Mouse (Mus musculus): ENCODE measurements around the gene Olfr1513.
"Not testable (repeated sequence)": the region's sequence is repeated elsewhere in the genome, so short reads cannot be mapped to it uniquely, and the experiment has no call there.

The Olfr1513 gene

DNA sequence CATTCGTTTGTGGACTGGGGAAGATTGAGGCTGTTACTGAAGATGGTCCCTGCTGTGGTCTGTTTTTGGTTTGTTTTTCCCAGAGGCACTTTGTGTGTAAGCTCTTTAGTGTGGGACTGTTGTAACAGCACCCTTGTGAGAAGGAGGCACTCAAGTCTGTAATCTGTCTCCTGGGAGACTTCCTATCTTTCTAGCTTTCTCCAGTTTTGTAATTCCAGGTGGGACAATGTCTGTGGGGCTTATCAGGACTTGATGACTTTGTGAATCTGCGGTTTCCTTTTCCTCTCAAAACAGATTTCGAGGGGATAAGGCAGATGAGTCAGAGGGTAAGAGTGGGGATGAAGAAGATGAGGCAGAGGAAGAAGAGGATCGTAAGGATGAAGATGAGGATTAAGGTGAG, at the start of gene Olfr1513:
TSS of gene Olfr1513 (minus strand) at position 101 of the 400 bp plus-strand sequence.
- ATAC-seq (ENCODE audit: insufficient number of reproducible peaks, low FRiP score, low TSS enrichment) = no peak

DNA sequence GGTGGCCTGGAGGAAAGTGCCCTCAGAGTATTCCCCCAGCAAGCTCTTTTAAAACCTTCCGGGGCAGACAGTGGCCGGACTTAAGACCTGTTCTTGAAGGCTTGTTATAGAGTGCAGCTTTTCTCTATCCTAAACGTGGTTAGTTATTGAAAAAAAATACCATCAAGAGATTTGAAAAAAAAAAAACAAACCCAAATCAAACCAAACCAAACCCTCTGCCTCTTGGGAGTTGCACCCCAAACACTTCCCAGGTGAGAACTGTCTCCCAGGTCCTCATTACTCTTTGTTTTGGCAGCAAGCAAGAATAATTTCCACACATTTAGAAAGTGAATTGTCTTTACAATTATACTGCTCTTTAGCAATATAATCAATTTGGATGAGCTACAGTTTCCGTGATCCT, 41.1 kb upstream of the Olfr1513 start, which contains the start of gene Olfr1511:
TSS of gene Olfr1511 (minus strand) at position 101 of the 400 bp plus-strand sequence.
- no peak for ATAC-seq (ENCODE audit: insufficient number of reproducible peaks, low FRiP score, low TSS enrichment)

DNA sequence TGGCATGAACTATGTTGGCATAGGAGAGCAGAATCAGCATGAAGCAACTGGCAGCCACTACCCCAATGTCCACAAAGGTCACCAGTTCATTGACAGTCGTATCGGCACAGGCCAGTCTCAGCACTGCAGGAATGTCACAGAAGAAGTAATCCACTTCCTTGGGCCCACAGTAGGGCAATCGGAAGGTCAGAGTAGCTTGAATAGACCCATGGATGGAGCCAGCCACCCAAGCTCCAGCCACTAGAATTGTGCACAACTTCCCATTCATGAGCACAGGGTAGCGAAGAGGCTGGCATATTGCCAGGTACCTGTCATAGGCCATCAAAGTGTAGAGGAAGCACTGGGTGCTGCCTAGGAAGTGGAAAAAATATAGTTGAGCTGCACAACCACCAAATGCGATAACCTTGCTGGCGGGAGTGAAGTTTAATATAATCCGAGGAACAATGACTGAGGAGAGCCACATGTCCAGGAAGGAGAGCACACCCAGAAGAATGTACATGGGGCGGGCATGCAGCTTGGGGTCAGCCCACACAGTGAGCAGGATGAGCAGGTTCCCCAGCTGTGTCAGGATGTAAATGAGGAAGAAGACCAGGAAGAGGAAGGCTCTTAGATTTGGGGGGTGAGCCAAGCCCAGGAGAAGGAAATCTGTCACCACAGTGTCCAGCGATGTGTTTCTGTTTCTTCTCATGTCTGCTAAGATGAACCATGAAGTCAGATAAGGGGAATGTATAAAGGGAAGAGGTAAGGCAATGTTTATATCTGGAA, 34.1 kb upstream of the Olfr1513 start:
- not testable (repeated sequence) for ATAC-seq (ENCODE audit: insufficient number of reproducible peaks, low FRiP score, low TSS enrichment)

DNA sequence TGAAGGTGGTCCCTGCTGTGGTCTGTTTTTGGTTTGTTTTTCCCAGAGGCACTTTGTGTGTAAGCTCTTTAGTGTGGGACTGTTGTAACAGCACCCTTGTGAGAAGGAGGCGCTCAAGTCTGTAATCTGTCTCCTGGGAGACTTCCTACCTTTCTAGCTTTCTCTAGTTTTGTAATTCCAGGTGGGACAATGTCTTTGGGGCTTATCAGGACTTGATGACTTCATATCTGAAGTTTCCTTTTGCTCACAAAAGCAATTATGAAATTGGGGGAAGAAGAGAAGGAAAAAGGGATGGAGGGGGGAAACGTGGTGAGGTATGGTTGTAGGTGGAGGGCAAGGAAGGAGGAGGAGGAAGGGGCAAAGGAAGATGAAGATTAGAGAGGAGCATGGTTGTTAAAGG, 22.9 kb upstream of the Olfr1513 start, which contains the start of gene Olfr1512:
TSS of gene Olfr1512 (minus strand) at position 101 of the 400 bp plus-strand sequence.
- ATAC-seq (ENCODE audit: insufficient number of reproducible peaks, low FRiP score, low TSS enrichment) = no peak

DNA sequence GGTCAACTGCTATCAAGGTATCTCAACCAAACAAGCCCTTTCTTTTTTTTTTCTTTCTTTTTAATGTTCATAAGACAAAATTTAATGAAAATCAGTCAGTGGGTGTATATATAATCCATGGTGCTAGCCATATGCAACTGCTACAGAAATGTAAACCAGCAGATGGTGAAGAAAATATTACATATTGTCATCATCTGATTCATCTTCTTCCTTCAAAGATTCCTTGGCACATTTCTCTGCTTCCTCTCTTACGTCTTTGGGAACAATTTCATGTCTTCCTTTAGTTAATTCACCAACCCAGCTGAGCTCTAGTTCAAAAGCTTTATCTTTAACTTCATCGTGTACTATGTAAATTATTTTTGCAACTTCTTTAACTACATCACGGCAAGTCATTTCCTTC, 12.5 kb upstream of the Olfr1513 start:
- no peak for ATAC-seq (ENCODE audit: insufficient number of reproducible peaks, low FRiP score, low TSS enrichment)

DNA sequence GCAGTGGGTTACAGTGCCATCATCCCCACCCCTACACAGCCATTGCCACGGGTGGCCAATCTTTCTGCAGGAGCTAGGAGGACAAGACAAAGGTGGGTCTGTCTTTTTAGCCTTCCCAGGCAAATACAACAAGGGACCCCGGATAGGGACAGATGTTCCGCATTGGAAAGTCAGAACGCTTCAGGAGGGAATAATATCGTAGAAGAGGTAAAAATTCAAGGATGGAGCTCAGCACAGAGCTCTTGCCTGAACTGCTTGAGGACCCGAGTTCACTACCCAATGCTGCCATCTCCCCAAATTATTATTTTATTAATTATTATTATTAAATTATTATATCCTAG, 16.7 kb downstream of the Olfr1513 start:
- no peak for ATAC-seq (ENCODE audit: insufficient number of reproducible peaks, low FRiP score, low TSS enrichment)

DNA sequence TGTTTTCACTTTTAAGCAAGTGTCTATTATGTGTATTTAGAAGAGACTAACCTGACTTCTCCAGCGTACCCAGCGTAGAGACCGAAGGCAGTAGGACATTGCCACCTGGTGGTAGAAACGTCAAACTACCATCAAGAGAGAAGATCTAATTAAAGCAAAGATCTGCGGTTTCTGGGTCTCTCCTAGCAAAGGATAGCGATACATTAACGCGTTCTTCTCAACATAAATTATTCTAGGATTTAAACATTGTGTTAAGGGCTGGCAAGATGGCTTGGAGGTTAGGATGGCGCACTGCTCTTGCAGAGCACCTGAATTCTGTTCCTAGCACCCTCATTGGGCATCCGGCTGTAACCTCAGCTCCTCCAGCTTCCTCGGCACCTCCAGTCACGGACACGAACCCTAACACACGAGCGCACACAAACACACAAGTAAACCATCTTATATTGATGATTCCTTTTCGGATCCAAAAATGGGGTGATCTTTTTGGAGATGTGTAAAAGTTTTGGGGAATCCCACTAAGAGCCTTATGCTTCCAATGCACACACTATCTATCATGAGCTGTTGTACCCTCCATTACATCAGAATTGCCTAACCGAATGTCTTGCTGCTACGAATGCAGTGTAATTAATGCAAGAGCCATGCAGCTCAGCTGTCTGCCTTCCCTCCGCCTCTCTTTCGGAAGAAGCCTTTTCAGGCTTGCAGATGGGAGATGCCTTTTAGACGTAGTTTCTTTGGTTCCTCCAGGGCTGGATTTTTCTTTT, 17.3 kb downstream of the Olfr1513 start:
- ATAC-seq (ENCODE audit: insufficient number of reproducible peaks, low FRiP score, low TSS enrichment) = peak; percentile 81

DNA sequence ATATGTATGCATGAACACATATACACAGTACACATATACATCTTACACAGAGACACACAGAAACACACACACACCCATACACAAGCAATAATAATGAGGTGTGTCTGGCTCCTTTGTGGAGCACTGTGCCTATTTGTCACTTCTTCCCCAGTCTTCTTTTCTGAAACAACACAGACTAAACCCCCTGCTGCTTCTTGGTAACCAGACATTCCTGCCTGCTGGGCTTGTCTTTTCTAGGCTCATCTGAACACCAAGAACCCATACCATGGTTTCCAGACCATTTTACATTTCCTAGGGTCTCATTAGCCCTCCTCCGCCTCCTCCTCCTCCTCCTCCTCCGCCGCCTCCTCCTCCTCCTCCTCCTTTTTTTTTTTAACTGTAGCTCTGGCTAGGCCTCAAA, 24.0 kb downstream of the Olfr1513 start:
- ATAC-seq (ENCODE audit: insufficient number of reproducible peaks, low FRiP score, low TSS enrichment) = no peak

DNA sequence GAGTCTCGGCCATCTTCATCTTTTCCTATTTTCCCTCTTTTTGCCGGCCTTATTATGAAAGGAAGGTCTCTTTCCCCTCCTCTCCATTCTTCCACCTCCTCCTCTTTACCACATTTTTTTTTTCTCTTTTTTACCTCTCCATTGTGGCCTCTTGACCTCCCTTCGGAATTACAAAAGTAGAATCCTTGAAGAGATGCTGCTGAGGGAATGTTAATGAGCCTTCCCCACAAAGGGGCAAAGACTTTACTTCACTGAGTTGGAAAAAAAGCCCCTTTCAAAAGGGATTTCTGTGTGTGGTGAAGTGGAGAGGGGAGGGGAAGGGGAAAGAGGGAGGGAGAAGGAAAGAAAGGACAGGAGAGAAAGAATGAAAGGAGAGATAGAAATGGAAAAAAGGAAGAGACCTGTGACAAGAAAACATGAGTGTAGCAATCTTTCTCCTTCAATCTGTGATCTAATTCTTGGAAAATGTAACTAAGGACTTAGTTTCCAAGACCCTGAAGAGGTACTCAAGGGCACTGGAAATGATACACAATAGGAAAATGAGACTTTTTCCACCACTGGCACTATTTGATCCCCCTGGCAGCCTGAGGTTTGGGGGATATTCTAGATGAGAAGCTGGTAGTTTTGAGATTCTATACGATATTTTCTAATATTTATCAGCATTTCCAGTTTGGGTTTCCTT, 25.0 kb downstream of the Olfr1513 start:
- no peak for ATAC-seq (ENCODE audit: insufficient number of reproducible peaks, low FRiP score, low TSS enrichment)

DNA sequence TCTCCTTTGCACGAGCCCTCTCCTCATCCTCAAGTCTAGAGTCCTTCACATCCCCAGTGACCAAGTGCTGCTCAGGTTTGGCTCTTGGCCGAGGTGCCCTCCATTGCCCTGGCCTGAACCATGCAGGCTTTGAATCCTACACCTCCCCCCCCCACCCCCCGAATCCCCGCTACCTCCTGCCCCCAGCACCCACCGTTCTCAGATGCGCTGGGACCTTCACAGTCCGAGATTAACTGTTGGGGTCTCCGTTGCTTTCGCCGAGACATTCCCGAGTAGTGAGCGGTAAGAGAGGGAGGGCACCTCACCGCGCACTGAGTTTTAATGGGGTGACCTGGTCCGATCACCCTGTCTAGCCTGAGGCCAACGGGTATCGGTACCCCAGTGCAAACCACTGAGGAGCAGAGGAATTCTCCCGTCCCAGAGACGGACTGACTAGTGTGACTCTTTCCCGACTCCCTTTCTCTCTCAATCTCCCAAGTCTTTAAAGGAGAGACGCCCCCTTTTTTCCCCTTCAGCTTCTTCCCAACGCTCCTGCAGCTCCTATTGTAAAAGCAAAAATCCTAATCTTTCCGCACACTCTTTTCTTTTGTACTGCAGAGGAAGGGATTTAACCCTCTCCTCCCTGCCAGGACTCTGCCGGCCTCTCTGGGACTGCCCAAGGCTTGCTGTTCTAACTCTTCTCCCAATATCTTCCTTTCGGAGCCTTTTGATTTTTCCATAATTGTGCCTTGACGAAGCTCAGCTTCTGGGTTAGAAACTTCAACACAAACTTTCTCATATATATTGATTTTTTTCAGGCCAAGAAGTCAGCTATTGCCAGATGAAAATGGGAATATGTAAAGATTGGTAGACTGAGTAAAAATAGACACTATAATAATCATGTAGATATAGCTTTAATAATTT, 28.0 kb downstream of the Olfr1513 start, which contains the start of gene Sall2:
TSS of gene Sall2 (minus strand) at position 853 of the 903 bp plus-strand sequence.
- ATAC-seq (ENCODE audit: insufficient number of reproducible peaks, low FRiP score, low TSS enrichment) = no peak

DNA sequence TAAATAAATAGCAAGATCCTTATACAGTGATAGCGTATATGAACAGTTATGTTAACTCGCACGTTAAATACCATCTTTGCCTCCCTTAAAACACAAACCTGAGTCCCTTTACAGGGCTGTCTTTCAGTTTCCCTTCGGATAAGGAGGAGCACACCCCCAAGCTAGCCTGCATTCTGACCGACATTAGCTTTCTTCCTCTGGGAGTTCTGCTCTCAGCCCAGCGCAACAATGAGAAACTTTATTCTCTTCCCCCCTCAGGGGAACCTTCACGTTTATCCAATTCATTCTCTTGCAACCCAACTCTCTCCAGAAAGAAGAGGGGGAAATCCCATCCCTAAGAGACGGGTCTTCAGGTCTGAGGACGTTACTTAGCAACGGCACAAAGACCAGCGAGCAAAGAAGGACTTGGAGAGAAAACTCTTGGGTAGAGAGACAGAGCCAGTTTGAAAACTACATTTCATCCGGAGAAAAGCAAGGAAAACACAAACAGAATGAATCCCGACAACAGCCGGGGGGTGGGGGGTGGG, 28.8 kb downstream of the Olfr1513 start:
- no peak for ATAC-seq (ENCODE audit: insufficient number of reproducible peaks, low FRiP score, low TSS enrichment)

DNA sequence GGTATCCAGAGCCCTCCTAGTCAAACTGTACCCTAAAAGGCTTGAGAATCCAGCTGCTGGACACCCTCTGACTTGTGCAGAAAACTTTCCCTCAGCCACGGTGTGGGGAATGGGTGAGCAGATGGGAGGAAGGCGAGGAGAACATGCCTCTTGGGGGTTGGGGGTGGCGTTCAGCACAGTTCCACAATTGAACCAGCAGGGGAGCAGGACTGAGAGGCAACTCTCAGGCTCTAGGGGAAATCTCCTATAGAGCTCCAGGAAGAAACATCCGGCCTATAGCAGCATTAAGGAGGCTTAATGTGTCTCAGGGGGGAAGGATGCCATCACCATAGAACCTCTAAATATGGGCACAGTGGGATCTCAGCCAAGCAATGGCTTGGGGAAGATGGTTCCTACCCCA, 30.3 kb downstream of the Olfr1513 start:
- no peak for ATAC-seq (ENCODE audit: insufficient number of reproducible peaks, low FRiP score, low TSS enrichment)

DNA sequence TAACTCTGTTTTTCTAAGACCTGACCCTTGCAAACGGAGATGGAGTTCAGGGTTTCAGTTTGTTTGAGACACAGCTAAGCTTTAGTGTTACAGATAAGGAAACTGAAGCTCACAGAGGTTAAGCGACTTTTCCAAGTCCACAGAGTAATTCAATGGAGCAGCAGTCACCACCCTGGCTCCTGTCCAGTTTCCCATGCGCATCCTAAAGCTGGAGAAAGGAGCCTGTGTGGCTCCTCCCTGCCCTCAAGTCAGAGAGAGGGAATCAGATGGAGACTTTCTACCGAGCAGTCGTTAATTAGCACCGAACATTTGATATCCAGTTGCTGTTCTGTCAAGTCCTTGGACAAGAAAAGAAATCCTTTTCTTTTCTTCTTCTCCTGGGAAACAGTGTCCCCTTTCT, 36.8 kb downstream of the Olfr1513 start:
- no peak for ATAC-seq (ENCODE audit: insufficient number of reproducible peaks, low FRiP score, low TSS enrichment)

DNA sequence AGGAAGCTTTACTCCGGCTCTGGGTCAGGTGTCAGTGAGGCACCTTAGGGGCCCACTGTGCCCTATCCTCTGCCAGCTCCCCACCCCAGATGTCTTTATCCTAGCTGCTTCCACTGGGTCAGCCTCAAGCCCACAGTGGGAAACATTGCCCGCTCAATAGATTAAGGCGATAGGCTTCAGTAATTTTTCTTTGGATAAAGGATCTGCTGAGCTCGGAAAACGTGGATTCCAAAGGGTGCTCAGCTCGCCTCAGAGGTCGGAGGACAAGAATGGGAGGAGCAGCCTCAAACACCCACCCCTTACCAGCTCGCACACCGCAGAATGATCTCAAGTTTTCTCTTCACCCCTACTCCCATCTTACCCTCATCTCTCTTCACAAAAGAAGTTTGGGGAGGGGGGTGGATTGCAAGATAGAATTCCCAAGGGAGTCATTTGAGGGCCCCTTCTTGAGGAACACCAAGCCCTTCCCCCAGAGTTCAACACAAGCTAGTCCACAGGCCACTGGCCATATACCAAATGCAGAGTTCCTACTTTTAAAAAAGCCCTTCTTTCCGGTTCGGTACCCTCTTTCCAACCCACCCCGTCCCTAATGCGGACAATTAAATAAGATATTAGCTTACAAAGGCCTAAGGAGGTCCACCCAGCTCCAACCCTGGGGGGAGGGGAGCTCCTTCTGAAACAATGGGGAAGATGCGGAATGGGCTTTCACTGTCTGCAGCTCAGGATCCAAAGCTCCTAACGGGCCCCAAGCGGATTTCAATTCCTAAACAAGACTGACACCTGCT, 39.6 kb downstream of the Olfr1513 start:
- peak; percentile 63 for ATAC-seq (ENCODE audit: insufficient number of reproducible peaks, low FRiP score, low TSS enrichment)

DNA sequence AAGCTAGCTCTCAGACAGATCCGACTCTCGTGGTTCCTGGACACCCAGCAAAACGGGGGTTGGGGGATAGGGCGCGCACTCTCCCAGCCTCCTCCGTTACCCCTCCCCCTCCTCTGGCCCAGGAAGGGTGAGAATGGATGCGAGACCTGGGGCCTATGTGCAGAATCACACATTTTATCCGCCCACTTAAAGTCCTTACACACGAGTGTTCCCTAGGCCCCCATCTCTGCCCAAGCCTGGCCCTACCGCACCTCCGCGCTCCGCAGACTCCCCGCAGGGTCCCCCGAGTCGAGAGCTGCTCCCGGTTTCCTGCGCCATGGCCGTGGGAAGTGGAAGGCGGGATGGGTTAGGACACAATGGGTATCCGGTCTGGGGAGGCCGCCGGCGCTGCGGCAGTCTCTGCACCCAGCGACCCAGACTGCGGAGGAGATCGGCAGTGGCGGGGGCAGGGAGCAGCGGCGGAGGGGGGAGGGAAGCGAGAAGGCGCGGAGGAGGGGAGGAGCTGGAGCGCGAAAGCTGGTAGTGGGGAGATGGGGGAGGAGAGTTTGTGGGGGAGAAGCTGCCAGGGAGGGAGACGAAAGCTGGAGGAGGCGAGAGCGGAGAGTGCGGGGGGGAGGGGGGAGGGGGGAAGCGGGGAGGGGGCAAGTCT, 40.3 kb downstream of the Olfr1513 start:
- ATAC-seq (ENCODE audit: insufficient number of reproducible peaks, low FRiP score, low TSS enrichment) = peak; percentile 47

DNA sequence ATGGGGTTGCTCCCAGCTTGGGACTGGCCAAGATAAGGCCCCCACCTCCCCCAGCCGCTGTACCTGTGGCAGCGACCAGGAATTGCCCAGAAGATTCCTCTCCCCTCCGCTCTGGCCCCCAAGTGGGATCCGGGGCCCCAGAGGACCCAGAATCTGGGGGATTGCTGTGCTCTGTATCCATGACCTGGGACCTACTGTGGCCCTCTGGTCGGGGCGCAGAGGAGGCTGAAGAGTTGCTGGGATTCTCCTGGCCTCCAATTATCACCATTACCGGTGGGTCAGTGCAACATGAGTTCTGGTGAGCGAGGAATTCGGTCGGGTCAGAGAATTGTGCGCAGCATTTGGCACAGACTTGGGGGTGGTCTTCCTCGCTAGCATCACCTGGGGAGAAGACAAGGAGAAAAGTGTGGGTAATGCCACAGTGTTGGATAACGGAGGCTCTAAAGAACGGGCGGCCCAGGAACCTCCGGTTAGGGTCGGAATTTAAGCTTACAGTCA, 40.9 kb downstream of the Olfr1513 start:
- no peak; the same call in 1 of the 2 replicates for ATAC-seq (ENCODE audit: insufficient number of reproducible peaks, low FRiP score, low TSS enrichment)

DNA sequence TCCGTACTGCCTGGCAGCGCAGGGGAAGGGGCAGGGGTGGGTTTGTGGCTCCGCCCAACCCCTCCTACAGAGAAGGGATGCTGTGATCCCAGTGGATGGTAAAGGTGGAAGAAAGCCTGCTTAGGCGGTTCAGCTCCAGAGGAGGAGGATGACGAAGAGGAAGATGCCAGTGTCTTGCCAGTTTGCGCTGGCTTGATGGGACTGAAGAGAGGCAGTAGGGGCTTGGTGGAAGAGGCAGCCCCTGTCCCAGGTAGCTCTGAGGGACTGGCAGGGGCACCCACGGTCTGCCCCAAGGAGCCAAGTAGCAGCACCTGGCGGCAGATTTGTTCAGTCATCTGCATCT, 41.4 kb downstream of the Olfr1513 start:
- ATAC-seq (ENCODE audit: insufficient number of reproducible peaks, low FRiP score, low TSS enrichment) = no peak
